Mouse (Mus musculus) hindbrain, embryonic 14.5 days (tissue): Measurements from ENCODE around the gene Wfdc2. TPM values are rescaled to one million over a fixed set of nuclear protein-coding genes. Genes with fewer than 3 reads are reported as not detected.

ENCODE experiments used
- ATAC-seq: fragments of 200-750 bp; cut with Nextera tagmentation; 2 replicates; pipeline ENCODE4 v1.8.0; 2017; ENCODE audit warnings: moderate number of reproducible peaks, mild to moderate bottlenecking, moderate TSS enrichment, moderate library complexity; ENCODE audit not compliant: low FRiP score
- DNase-seq: peaks from one replicate; pipeline ENCODE4 v3.0.0-alpha.2; 2015; ENCODE audit warnings: low spot score
- H3K27ac ChIP-seq: fragments of 300-500 bp; sonication (generic); 2 replicates; pipeline ENCODE4 v1.5.1; 2014; ENCODE audit warnings: mild to moderate bottlenecking, moderate library complexity
- H3K27me3 ChIP-seq: fragments of 300-500 bp; sonication (generic); 2 replicates; pipeline ENCODE4 v1.6.1; 2014; ENCODE audit warnings: mild to moderate bottlenecking, low read length, mixed read lengths; ENCODE audit not compliant: control insufficient read depth, insufficient read depth
- H3K36me3 ChIP-seq: fragments of 300-500 bp; sonication (generic); replicated peaks from 2 replicates; pipeline ENCODE4 v1.6.1; 2014; ENCODE audit not compliant: control insufficient read depth, insufficient read depth
- H3K4me1 ChIP-seq: fragments of 300-500 bp; sonication (generic); replicated peaks from 2 replicates; pipeline ENCODE4 v1.6.1; 2014; ENCODE audit warnings: antibody characterized with exemption, low read length, mixed read lengths; ENCODE audit not compliant: control insufficient read depth, insufficient read depth
- H3K4me2 ChIP-seq: fragments of 300-500 bp; sonication (generic); replicated peaks from 2 replicates; pipeline ENCODE4 v1.6.1; 2014; ENCODE audit warnings: mild to moderate bottlenecking, moderate library complexity
- H3K4me3 ChIP-seq: fragments of 300-500 bp; sonication (generic); replicated peaks from 2 replicates; pipeline ENCODE4 v1.5.1; 2014; ENCODE audit warnings: mild to moderate bottlenecking, low read length
- H3K9ac ChIP-seq: fragments of 300-500 bp; sonication (generic); 2 replicates; pipeline ENCODE4 v1.6.1; 2014
- H3K9me3 ChIP-seq: fragments of 300-500 bp; sonication (generic); 2 replicates; pipeline ENCODE4 v1.6.1; 2016; ENCODE audit warnings: low read length; ENCODE audit not compliant: control insufficient read depth
- WGBS: fragments of 180-500 bp; shearing (Covaris S2); extraction: QIAGEN DNeasy Blood & Tissue Kit; methylation state at CpG from one replicate; pipeline ENCODE4 v1.1.7; 2014; 5-methylcytosine and 5-hydroxymethylcytosine counted together
- polyA plus RNA-seq: library from polyadenylated mRNA; unstranded; fragments of >200 nt; fragmentation: Nextera tagmentation; extraction: Ambion mirVana; gene quantifications from 2 replicates; pipeline ENCODE4 v1.2.1, GENCODE M21; 2014

Gene Wfdc2
- polyA plus RNA-seq, 1 experiment from 2014 or later = 4.0 TPM

GRCm38 (mm10) chr2:164542598-164542997 is 19.6 kb upstream of the Wfdc2 start:
- Histone ChIP-seq H3K4me2 (no peak overlapping the region), H3K27ac (no peak overlapping the region), H3K4me3 (no peak overlapping the region), H3K9me3 (no peaks in the 10 kb centered on the region), H3K4me1 (no peaks in the 10 kb centered on the region), H3K9ac (no peak overlapping the region), H3K27me3 (no peaks in the 10 kb centered on the region), H3K36me3 (no peaks in the 10 kb centered on the region)
- ATAC-seq (no peak), DNase-seq (no peak)
- WGBS = 89% methylated on average over 7 of the region's 7 CpGs

DNA sequence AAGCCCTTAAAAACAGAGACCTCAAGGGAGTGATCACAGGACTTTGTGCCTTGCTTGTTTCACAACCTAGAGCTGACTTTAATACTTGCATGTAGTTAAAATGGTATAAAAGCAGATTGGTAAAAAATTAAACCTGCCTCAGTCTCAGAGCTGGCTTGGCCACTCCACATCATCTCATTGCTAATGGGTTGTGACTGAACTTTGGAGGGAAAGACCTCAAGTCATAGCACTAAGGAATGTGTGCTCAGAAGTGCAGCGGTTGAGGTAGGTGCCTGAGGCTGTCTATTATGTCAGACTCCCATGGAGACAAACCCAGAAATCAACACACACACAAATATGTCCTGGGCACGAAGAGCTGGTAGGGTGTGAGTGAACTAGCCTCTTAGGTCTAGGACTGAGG is 18.5 kb upstream of the Wfdc2 start:
- Histone ChIP-seq H3K4me3 (no peak overlapping the region), H3K9me3 (no peaks in the 10 kb centered on the region), H3K27ac (no peak overlapping the region), H3K9ac (no peak overlapping the region), H3K4me1 (no peaks in the 10 kb centered on the region), H3K36me3 (no peaks in the 10 kb centered on the region), H3K27me3 (no peaks in the 10 kb centered on the region), H3K4me2 (no peak overlapping the region)
- WGBS = 73% methylated on average over 2 of the region's 2 CpGs
- no peak for ATAC-seq
- no peak for DNase-seq

DNA sequence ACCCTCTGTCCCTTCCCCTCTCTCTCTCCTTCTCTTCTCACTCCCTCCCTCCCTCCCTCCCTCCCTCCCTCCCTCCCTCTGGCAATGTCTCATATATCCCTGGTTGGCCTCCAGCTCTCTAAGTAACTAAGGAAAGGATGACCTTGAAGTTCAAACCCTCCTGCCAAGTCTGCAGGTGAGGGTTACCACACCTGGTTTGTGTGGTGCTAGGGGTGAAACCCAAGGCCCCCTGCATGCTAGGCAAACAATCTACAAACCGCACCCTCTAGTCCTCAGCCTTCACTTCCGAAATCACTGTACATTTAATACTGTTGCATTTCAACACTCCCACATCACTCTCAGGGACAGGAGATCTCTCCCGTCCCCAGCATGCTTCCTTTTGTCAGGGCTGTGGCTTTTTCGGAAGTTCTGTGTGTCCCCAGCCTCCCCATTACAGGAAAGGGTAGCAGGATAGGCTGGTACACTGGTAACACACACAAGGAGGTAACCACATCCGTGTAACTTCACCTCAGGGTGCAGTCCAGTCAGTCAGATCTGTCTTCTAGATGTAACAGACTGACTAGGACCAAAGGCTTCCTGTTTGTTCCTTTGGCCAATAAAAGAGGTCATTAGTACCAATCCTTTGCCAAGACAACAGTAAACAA is 17.6 kb upstream of the Wfdc2 start:
- H3K4me2 ChIP-seq = no peak overlapping the region
- H3K4me1 ChIP-seq = no peaks in the 10 kb centered on the region
- H3K36me3 ChIP-seq = no peaks in the 10 kb centered on the region
- H3K27me3 ChIP-seq = no peaks in the 10 kb centered on the region
- H3K9ac ChIP-seq = no peak overlapping the region
- 56% methylated on average over 5 of the region's 5 CpGs for WGBS
- DNase-seq = no peak
- ATAC-seq = no peak
- H3K27ac ChIP-seq = no peak overlapping the region
- H3K4me3 ChIP-seq = no peak overlapping the region
- no peaks in the 10 kb centered on the region for H3K9me3 ChIP-seq

DNA sequence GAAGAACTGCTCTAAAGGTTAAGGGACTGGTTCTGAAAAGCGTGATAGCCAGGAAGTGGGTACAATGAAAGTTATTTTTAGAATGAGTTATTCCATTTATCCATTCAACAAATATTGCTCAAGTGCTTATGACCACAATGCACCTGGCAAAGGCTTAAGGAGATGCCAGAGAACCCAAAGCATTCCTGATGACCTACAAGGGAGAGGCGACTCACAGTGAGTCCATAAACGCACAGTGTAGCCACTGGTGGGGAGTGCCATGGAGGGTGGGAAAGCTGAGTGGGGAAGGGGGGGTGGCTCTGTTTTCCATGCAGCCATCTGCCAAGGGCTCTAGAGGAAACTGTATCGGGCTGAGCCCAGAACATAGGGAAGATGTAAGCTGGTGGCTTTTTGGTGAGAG is 12.9 kb upstream of the Wfdc2 start:
- H3K9me3 ChIP-seq = no peaks in the 10 kb centered on the region
- ATAC-seq = no peak
- 48% methylated on average over 4 of the region's 4 CpGs for WGBS
- no peak overlapping the region for H3K4me3 ChIP-seq
- 0 out of 2 replicates have a peak, but pooled peaks cover 7% of the 10 kb centered on the region for H3K4me1 ChIP-seq
- no peak overlapping the region for H3K9ac ChIP-seq
- H3K36me3 ChIP-seq = no peaks in the 10 kb centered on the region
- H3K4me2 ChIP-seq = no peak overlapping the region
- no peak overlapping the region for H3K27ac ChIP-seq
- DNase-seq = no peak
- no peaks in the 10 kb centered on the region for H3K27me3 ChIP-seq

DNA sequence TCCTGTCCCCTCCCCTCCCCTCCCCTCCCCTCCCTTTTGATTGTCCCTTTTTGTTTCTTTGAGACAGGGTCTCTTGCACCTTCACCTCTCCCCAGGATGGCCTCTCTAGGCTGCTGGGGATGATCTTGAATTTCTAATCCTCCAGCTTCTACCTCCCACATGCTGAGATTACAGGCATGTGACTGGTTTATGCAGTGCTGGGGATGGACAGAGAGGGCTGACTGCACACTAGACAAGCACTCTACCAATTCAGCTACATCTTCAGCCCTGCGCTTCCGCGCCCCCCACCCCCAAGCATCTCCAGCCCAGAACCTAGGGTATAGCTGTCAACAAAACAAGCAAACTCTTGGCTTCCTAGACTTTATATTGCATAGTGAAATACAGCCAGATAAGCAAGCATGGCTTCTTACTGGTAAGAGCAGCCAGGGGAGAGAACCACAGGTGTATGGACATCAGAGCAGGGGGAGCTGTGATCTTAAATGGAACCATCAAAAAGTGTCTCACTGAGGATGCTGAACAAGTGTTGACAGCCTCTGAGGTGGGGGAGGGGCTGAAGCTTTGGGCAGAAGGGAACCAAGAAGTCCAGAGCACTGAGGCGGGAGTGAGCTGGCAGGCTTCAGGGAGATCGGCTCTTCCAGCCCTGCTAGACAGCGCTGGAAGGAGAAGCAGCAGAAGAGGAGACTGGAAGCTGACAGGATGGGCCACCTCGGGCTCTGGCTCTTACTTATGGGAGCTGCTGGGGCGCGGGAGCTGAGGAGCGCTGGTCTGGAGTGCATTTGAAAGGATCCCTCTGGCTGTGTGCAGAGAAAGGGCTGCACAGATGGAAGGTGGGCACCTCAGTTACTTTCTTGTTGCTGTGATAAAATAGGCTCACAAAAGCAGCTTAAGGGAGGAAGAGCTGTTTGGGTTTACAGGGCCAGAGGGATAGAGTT is 12.0 kb upstream of the Wfdc2 start:
- no peak overlapping the region for H3K4me2 ChIP-seq
- DNase-seq (no peak), ATAC-seq (no peak)
- H3K36me3 ChIP-seq = no peaks in the 10 kb centered on the region
- 14% methylated on average over 10 of the region's 10 CpGs for WGBS
- 0 out of 2 replicates have a peak, but pooled peaks cover 7% of the 10 kb centered on the region for H3K4me1 ChIP-seq
- no peak overlapping the region for H3K27ac ChIP-seq
- no peak overlapping the region for H3K4me3 ChIP-seq
- H3K9ac ChIP-seq = peak overlapping the region; percentile 31; the same call in 1 of the 2 replicates
- no peaks in the 10 kb centered on the region for H3K27me3 ChIP-seq
- H3K9me3 ChIP-seq = no peaks in the 10 kb centered on the region

- no peak for DNase-seq
- Histone ChIP-seq H3K27ac (no peak overlapping the region), H3K36me3 (no peaks in the 10 kb centered on the region), H3K4me1 (0 out of 2 replicates have a peak, but pooled peaks cover 7% of the 10 kb centered on the region), H3K9me3 (no peaks in the 10 kb centered on the region), H3K27me3 (no peaks in the 10 kb centered on the region), H3K9ac (no peak overlapping the region), H3K4me2 (no peak overlapping the region), H3K4me3 (no peak overlapping the region)
- 92% methylated on average over 2 of the region's 2 CpGs for WGBS
- ATAC-seq = no peak
These were observed 11.3 kb upstream of the Wfdc2 start for GRCm38 (mm10) chr2:164550895-164551269.

DNA sequence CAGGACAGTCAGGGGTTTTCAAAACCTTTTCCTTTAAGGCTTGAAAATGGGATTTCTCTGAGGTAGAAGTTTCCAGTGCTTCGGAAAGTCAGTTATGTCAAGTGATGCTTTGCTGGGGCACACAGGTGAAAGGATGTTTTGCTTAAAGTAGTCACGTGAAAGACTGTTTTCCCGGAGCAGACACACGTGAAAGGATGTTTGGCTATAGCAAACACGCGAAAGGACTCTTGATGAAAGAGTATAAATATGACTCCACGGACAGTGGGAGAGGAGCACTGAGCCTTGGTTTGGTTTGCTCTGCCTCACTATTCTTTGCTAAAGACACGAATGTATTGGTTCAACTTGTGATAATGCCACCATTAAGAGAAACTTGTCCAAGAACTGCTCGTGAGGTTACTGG is 10.7 kb upstream of the Wfdc2 start:
- Histone ChIP-seq H3K4me1 (0 out of 2 replicates have a peak, but pooled peaks cover 7% of the 10 kb centered on the region), H3K9me3 (no peaks in the 10 kb centered on the region), H3K9ac (no peak overlapping the region), H3K4me3 (no peak overlapping the region), H3K27ac (no peak overlapping the region), H3K36me3 (no peaks in the 10 kb centered on the region), H3K27me3 (no peaks in the 10 kb centered on the region), H3K4me2 (no peak overlapping the region)
- ATAC-seq (no peak), DNase-seq (no peak)
- WGBS = 91% methylated on average over 9 of the region's 9 CpGs

DNA sequence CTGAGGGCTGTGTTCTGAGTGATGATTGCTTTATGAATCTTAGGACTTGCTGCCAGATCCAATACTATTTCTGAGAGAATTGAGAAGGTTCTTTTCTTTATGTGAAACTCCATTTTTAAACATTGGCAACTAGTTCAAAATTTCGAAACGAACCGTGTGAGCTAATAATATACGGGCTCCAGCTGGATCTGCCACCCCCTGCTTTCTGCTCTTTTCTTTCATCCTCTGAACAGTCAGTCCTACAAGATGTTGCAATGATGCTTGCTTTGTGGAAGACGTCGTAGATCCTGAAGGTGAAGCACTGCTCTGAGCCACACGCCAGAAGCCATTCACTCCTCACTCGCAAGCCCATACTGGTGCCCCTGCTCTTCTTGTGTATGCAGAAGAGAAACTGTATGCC is 3.8 kb upstream of the Wfdc2 start:
- DNase-seq (no peak), ATAC-seq (no peak)
- peaks cover 14% of the 10 kb centered on the region; the same call in 1 of the 2 replicates for H3K27me3 ChIP-seq
- no peak overlapping the region for H3K4me3 ChIP-seq
- no peak overlapping the region for H3K27ac ChIP-seq
- H3K4me2 ChIP-seq = no peak overlapping the region
- no peaks in the 10 kb centered on the region for H3K9me3 ChIP-seq
- WGBS = 84% methylated on average over 8 of the region's 8 CpGs
- H3K36me3 ChIP-seq = no peaks in the 10 kb centered on the region
- H3K4me1 ChIP-seq = peaks cover 4% of the 10 kb centered on the region; the same call in 1 of the 2 replicates
- H3K9ac ChIP-seq = no peak overlapping the region

DNA sequence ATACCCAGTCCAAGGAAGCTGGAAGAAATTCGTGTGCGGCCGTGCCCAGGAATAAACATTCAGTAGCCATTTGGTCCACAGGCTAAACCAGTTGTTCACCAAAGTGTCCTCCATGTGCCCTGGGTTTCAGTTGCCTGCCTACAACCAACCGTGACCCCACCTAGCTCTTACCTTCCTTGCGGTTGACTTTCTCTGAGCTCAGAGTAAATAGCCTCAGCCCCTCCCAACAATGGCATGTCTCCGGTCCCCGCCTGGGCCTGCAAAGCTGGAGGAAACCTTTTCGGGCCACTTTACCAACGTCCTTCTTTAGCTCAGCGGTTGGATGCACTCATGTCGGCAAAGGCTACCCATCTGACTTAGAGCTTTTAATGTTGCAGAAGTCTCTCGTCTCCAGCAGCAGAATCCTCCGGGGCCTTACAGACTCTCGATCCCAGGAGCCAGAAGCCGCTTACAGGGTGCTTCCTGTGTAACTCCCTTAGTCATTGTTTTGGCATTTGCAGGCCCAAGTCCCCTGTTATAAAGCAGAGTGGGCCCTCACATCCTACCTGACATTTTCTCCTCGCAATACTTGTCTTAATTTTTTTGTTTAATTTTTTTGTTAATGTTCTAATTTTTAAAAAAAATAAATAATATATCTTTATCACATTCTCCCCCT is 3.1 kb upstream of the Wfdc2 start:
- no peak overlapping the region for H3K9ac ChIP-seq
- no peak overlapping the region for H3K4me2 ChIP-seq
- H3K4me3 ChIP-seq = no peak overlapping the region
- WGBS = 61% methylated on average over 16 of the region's 16 CpGs
- peaks cover 9% of the 10 kb centered on the region; the same call in 1 of the 2 replicates for H3K4me1 ChIP-seq
- no peak for ATAC-seq
- peaks cover 16% of the 10 kb centered on the region; the same call in 1 of the 2 replicates for H3K27me3 ChIP-seq
- no peaks in the 10 kb centered on the region for H3K9me3 ChIP-seq
- no peaks in the 10 kb centered on the region for H3K36me3 ChIP-seq
- DNase-seq = no peak
- H3K27ac ChIP-seq = no peak overlapping the region
